Mouse (Mus musculus): ENCODE data around the gene Gpatch2l. TPM values are rescaled to one million over a fixed set of nuclear protein-coding genes. Genes with fewer than 3 reads are reported as not detected.
A peak's percentile ranks its signal among the peaks of the same experiment; 100 is the strongest.

Gene Gpatch2l
- polyA plus RNA-seq, 1 experiment from 2014 or later: 22.3 TPM

DNA sequence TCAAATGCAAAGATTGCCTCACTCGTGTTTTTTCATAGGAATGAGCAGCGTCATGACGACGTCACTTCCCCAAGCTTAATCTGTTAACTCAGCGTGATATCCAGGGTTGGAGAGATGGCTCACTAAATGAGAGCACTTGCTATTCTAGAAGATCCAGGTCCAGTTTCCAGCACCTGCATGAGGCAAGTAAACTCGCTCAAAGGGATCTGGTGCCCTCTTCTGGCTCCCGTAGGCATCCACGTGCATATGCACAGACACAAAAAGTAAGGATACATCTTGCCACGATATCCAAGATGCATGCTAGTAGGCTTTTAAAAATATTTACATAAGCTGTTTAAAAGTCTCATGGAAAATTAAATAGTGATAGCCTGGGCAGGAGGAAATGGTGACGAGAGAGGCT, 55.8 kb downstream of the Gpatch2l start:
- Histone ChIP-seq H3K9ac (no peak overlapping the region), H3K9me3 (no peaks in the 10 kb centered on the region), H3K4me1 (replicated peaks) (no peaks in the 10 kb centered on the region), H3K4me3 (no peak overlapping the region), H3K27me3 (no peaks in the 10 kb centered on the region), H3K36me3 (no peaks in the 10 kb centered on the region), H3K27ac (replicated peaks) (no peak overlapping the region), H3K4me2 (no peak overlapping the region)
- 83% methylated on average over 10 of the region's 10 CpGs for WGBS
- ATAC-seq (ENCODE audit: low read depth): no peak

DNA sequence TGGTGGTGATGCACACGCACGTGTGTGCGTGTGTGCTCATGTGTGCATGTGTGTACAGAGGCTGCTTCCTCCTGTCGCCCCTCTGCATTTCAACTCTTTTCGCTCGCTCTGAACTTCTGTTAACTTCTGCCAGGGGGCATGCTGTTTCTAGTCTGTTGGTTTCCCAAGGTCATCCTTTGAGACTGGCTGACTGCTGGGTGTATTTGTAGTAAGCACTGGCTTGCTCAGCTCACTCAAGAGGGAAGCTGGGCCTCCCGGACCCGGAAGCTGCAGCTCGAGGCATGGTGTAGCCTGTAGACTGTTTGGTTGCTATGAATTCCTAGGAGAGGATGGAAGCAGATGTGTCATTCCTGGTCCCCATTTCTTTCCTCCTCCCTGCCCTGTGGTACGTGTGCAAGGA, 61.3 kb downstream of the Gpatch2l start:
- Histone ChIP-seq H3K4me2 (no peak overlapping the region), H3K4me3 (no peak overlapping the region), H3K9ac (no peak overlapping the region), H3K27me3 (peaks cover 8% of the 10 kb centered on the region; the same call in 1 of the 2 replicates), H3K36me3 (no peaks in the 10 kb centered on the region), H3K4me1 (replicated peaks) (0 out of 2 replicates have a peak, but pooled peaks cover 5% of the 10 kb centered on the region), H3K9me3 (no peaks in the 10 kb centered on the region), H3K27ac (replicated peaks) (no peak overlapping the region)
- no peak for ATAC-seq (ENCODE audit: low read depth)
- 88% methylated on average over 10 of the region's 10 CpGs for WGBS

DNA sequence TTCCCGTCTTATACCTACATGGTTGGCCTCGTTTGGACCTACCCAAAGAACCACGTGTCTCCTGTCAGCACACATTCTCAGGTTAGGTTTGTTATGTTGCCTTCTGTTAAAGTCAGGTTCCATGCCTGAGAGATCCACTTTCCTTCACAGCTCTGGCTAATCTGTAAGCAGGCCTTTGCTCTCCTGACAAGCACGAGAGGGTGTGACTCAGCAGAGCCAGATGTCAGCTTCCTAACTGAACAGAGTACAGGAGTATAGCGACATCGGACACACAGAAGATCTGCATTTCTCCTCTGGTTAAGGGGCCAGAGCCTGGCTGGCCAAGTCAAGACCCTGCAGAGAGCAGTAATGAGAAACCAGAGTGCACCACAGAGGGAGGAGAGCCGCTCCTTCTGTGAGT, 63.4 kb downstream of the Gpatch2l start:
- H3K9ac ChIP-seq: no peak overlapping the region
- H3K4me3 ChIP-seq: no peak overlapping the region
- ATAC-seq (ENCODE audit: low read depth): no peak
- H3K4me2 ChIP-seq: peak overlapping the region; percentile 35; the same call in 1 of the 2 replicates
- no peak overlapping the region for H3K27ac ChIP-seq (replicated peaks)
- no peaks in the 10 kb centered on the region for H3K9me3 ChIP-seq
- 0 out of 2 replicates have a peak, but pooled peaks cover 5% of the 10 kb centered on the region for H3K4me1 ChIP-seq (replicated peaks)
- WGBS: 73% methylated on average over 7 of the region's 7 CpGs
- H3K27me3 ChIP-seq: peaks cover 8% of the 10 kb centered on the region; the same call in 1 of the 2 replicates
- H3K36me3 ChIP-seq: no peaks in the 10 kb centered on the region

DNA sequence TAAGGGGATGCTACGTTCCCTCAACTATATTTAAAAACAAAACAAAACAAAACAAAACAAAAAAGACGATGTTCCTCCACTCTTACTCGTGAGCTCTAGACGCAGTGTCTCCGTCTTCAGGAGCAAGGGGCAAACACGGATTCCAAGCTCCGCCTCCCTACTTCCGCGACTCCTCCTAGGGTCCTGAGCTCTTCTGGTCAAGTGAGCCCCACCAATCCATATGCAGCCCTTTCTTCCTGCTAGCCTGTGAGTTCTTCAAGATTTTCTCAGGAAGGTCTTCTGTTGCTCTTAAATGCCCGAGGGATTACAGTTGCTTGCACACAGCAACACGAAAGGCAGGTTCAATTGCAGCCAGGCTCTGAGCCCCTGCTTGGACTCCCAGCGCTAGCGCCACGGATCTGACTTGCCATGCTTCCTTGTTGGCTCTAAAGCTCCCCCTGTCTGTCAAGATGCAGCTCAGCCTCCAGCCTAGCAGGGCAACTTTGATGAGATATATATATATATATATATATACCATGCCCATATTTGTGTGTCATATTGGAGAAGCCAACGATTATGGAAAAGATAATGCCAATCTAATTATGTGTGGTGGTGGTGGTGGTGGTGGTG, 64.1 kb downstream of the Gpatch2l start:
- Histone ChIP-seq H3K9ac (no peak overlapping the region), H3K4me3 (peak overlapping the region; percentile 11; the same call in 1 of the 2 replicates), H3K4me1 (replicated peaks) (0 out of 2 replicates have a peak, but pooled peaks cover 5% of the 10 kb centered on the region), H3K9me3 (no peaks in the 10 kb centered on the region), H3K4me2 (peak overlapping the region; percentile 35), H3K27ac (replicated peaks) (no peak overlapping the region), H3K27me3 (peaks cover 8% of the 10 kb centered on the region; the same call in 1 of the 2 replicates), H3K36me3 (no peaks in the 10 kb centered on the region)
- WGBS: 25% methylated on average over 15 of the region's 15 CpGs
- ATAC-seq (ENCODE audit: low read depth): no peak

DNA sequence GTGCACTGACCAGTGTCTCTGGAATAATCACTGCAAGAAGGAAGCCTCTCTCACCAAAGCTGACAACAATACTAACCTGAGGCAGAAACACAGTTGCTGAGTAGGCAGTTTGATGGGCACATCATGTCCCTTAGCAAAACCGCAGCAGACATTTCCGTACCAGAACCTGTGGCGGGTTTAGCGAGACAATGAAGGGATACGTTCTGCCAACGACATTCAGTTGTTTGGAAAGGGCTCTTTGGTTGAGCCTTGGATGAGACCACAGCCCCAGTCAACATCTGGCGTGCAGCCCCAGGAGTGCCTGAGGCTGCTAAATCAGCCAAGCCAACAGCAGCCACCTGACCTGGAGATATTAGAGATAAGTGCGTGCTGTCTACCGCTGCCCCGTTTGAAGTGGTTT, 67.8 kb downstream of the Gpatch2l start:
- Histone ChIP-seq H3K4me3 (no peak overlapping the region), H3K4me2 (no peak overlapping the region), H3K36me3 (no peaks in the 10 kb centered on the region), H3K9ac (no peak overlapping the region), H3K4me1 (replicated peaks) (0 out of 2 replicates have a peak, but pooled peaks cover 5% of the 10 kb centered on the region), H3K9me3 (no peaks in the 10 kb centered on the region), H3K27ac (replicated peaks) (no peak overlapping the region), H3K27me3 (peaks cover 5% of the 10 kb centered on the region; the same call in 1 of the 2 replicates)
- ATAC-seq (ENCODE audit: low read depth): no peak
- 80% methylated on average over 10 of the region's 10 CpGs for WGBS

DNA sequence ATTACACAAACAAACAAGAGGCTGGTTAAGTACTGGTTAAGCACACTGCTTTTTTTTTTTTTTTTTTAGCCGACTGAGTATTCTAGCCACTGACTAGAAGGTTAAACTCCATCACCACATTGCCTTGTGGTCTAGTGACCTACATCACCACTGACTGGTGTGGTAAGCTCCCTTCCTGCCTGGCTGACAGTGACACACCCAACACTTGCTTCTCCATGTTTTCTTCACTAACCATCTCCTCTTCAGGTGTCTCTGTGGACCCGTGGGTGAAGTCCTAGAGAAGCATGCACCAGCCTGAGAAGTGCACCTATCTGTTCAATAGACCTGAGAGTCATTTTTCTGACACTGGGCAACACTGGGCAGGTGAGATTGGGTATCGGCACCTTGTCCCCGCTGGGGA, 68.2 kb downstream of the Gpatch2l start:
- Histone ChIP-seq H3K4me2 (no peak overlapping the region), H3K4me3 (no peak overlapping the region), H3K27me3 (peaks cover under 1% of the 10 kb centered on the region; the same call in 1 of the 2 replicates), H3K36me3 (no peaks in the 10 kb centered on the region), H3K4me1 (replicated peaks) (0 out of 2 replicates have a peak, but pooled peaks cover 5% of the 10 kb centered on the region), H3K27ac (replicated peaks) (no peak overlapping the region), H3K9ac (no peak overlapping the region), H3K9me3 (no peaks in the 10 kb centered on the region)
- 88% methylated on average over 4 of the region's 4 CpGs for WGBS
- ATAC-seq (ENCODE audit: low read depth): no peak

DNA sequence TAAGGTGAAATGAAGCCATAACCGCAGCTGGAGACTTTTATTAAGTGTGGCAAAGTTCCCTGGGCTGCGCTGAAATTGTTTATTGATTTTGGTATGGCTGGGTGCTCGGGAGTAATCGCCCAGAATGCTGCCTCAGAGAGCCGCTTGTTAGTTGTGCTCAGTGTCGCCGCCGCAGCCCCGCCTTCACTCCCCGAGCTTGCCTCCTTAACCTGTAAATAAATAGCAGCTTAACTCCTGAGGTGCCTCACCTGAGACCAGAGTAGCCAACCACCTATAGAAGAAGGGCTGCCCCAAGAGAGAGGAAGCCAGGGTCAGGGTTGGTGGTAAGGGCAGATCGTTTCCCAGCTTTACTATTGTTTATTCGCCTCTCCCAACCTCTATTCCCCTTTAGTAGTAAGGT, 79.0 kb downstream of the Gpatch2l start:
- Histone ChIP-seq H3K4me3 (no peak overlapping the region), H3K4me1 (replicated peaks) (peaks cover 10% of the 10 kb centered on the region), H3K27me3 (peaks cover 55% of the 10 kb centered on the region), H3K4me2 (0 out of 2 replicates have a peak overlapping the region, but pooled peaks have one; percentile 9), H3K36me3 (no peaks in the 10 kb centered on the region), H3K27ac (replicated peaks) (no peak overlapping the region), H3K9me3 (no peaks in the 10 kb centered on the region), H3K9ac (no peak overlapping the region)
- WGBS: 13% methylated on average over 12 of the region's 12 CpGs
- ATAC-seq (ENCODE audit: low read depth): no peak

DNA sequence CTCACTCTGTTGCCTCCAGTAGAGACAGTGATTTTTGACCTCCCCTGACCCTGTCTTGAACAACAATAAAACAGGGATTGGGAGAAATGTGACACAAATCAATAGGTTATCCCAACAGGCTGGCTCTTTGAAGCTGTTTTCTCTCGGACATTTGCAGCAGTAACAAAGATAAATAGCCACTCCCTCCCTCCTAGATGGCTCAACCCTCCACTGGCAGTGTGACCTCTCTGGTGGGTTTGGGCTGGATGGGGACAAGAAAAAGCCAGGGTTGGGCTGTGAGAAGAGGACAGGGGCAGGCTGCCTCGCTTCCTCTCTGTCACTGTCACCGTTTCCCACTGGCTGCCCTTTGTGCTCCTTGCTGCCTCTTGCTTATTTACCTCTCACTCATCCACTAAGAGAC, 82.6 kb downstream of the Gpatch2l start:
- WGBS: 26% methylated on average over 3 of the region's 3 CpGs
- Histone ChIP-seq H3K4me3 (no peak overlapping the region), H3K9me3 (no peaks in the 10 kb centered on the region), H3K4me2 (no peak overlapping the region), H3K9ac (no peak overlapping the region), H3K4me1 (replicated peaks) (peaks cover 10% of the 10 kb centered on the region), H3K27me3 (peaks cover 70% of the 10 kb centered on the region), H3K36me3 (no peaks in the 10 kb centered on the region), H3K27ac (replicated peaks) (no peak overlapping the region)
- no peak for ATAC-seq (ENCODE audit: low read depth)

DNA sequence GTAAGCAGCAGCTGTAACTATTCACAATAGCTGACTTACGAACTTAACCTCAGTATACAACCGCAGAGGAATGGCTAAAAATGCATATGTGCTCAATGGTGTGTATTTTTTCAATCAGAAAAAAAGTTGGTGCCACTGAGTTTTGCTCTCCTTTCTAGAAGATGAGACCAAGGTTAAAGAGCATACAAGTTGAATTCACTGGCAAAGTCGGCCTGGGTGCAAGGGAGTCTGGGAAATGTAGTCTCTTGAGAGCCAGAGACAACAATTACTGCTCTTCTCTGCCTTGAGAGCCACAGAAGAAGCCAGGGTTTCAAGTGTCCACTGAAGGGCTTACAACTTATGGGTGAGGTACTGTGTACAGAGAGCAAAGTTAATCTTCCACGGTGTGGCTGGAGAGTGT, 88.2 kb downstream of the Gpatch2l start:
- no peaks in the 10 kb centered on the region for H3K36me3 ChIP-seq
- ATAC-seq (ENCODE audit: low read depth): no peak
- WGBS: 62% methylated on average over 4 of the region's 4 CpGs

DNA sequence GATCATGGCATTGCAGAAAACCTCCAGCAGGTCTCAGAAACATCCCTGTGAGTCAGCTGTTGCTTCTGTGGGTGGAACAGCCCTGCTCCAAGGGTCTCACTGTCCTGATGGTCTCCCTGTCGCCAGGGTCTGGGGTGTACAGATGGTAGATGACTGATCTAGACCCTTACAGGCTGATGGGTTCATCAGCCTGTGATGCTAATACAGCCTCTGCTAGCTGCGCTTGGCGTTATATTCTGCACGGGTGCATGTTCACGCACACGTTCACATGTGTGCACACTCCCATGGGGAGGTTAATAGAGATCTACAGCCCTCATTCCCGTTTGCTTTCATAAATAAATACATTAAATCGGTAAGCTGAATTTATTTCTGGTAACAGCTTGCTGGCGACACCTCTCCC, 89.0 kb downstream of the Gpatch2l start:
- H3K4me3 ChIP-seq: no peak overlapping the region
- H3K36me3 ChIP-seq: no peaks in the 10 kb centered on the region
- H3K27ac ChIP-seq (replicated peaks): 0 out of 2 replicates have a peak overlapping the region, but pooled peaks have one; percentile 29
- H3K4me2 ChIP-seq: peak overlapping the region; percentile 30
- 40% methylated on average over 9 of the region's 9 CpGs for WGBS
- peaks cover 46% of the 10 kb centered on the region for H3K27me3 ChIP-seq
- 0 out of 2 replicates have a peak, but pooled peaks have one; percentile 32 for ATAC-seq (ENCODE audit: low read depth)
- H3K9ac ChIP-seq: no peak overlapping the region
- no peaks in the 10 kb centered on the region for H3K9me3 ChIP-seq
- peaks cover 13% of the 10 kb centered on the region for H3K4me1 ChIP-seq (replicated peaks)

More for the DNA sequence above, 88.2 kb downstream of the Gpatch2l start:
- Histone ChIP-seq H3K27ac (replicated peaks) (no peak overlapping the region), H3K4me2 (no peak overlapping the region), H3K4me3 (no peak overlapping the region), H3K27me3 (peaks cover 47% of the 10 kb centered on the region), H3K9me3 (no peaks in the 10 kb centered on the region), H3K4me1 (replicated peaks) (peaks cover 13% of the 10 kb centered on the region), H3K9ac (no peak overlapping the region)

DNA sequence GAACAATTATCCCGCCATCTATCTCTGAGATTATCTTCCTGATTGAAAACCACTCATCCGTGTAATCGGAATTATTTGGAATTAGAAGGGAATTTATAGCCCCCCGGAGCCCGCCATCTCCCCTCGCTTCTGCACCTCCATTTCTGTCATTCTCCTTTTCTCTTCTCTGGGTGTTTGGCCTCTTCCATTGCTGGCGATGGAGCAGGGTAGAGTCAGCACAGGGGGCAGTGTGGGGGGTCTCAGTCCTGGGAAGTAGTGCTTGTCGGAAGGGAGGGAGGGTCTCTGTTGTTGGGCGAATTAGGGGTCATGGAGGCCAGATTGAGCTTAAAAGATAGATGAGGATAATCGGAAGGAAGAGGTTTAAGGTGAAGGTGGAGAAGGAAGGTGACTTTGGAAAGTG, 89.6 kb downstream of the Gpatch2l start:
- no peaks in the 10 kb centered on the region for H3K36me3 ChIP-seq
- peak overlapping the region; percentile 30 for H3K4me2 ChIP-seq
- WGBS: 37% methylated on average over 10 of the region's 10 CpGs
- H3K9me3 ChIP-seq: no peaks in the 10 kb centered on the region
- 0 out of 2 replicates have a peak, but pooled peaks have one; percentile 52 for ATAC-seq (ENCODE audit: low read depth)
- H3K27ac ChIP-seq (replicated peaks): no peak overlapping the region
- peaks cover 13% of the 10 kb centered on the region for H3K4me1 ChIP-seq (replicated peaks)
- H3K4me3 ChIP-seq: no peak overlapping the region
- peaks cover 41% of the 10 kb centered on the region for H3K27me3 ChIP-seq
- H3K9ac ChIP-seq: no peak overlapping the region

DNA sequence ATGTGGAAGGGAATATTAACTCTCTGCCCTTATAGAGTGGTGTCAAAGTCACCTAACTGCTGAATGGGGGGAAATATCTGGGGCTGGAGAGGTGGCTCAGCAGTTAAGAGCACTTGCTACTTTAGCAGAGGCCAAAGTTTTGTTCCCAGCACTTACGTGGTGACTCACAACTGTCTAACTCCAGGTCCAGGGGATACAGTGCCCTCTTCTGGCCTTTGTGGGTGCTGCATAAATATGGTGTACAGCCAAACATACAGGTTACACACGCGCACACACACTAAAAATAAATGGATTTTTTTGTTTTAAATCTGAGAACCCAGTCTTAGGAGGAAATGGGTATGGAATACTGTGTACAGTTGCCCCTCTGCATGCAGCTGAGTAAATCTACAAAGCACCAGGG, 94.6 kb downstream of the Gpatch2l start:
- 88% methylated on average over 3 of the region's 3 CpGs for WGBS
- ATAC-seq (ENCODE audit: low read depth): no peak
- H3K27ac ChIP-seq (replicated peaks): no peak overlapping the region
- no peak overlapping the region for H3K9ac ChIP-seq
- peaks cover 13% of the 10 kb centered on the region for H3K4me1 ChIP-seq (replicated peaks)
- peaks cover 11% of the 10 kb centered on the region; the same call in 1 of the 2 replicates for H3K27me3 ChIP-seq
- no peaks in the 10 kb centered on the region for H3K36me3 ChIP-seq
- H3K4me2 ChIP-seq: no peak overlapping the region
- H3K4me3 ChIP-seq: no peak overlapping the region
- no peaks in the 10 kb centered on the region for H3K9me3 ChIP-seq
